Mouse (Mus musculus): ENCODE measurements at regions not wholly inside any gene's neighbourhood (a gene's known extent, or its start where the extent isn't known, plus 50 kb on each side); places are given as distances from the start of the nearest gene placed in this dataset.

DNA sequence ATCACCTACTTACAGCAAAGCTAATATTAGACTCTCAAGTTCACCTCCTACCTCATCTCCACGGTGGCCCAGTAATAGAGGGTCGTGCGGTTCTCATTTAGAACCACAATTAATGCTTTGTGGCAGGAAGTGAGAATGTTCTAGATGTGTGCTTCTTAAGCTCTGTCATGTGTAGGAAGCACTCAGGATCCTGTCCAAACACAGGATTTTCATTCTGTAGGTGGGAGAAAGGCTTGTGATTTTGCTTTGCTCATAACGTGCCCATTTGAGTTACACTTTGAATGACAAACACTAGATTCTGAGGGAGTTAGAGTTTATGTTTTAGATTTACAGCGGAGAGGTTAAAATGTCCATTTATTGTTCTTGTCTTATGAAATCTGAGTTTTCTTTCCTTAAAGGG, 308.0 kb upstream of the Gm15217 start:
- H3K4me1 ChIP-seq (ENCODE audit: control insufficient read depth, low read depth, low read length): no peaks in the 10 kb centered on the region
- no peaks in the 10 kb centered on the region for H3K27me3 ChIP-seq (ENCODE audit: control insufficient read depth, insufficient read depth, low read depth, low read length)
- WGBS (ENCODE audit: insufficient replicate concordance): 64% methylated on average over 5 of the region's 5 CpGs
- ATAC-seq (ENCODE audit: low read depth): no peak
- H3K36me3 ChIP-seq (ENCODE audit: control insufficient read depth, insufficient read depth): no peaks in the 10 kb centered on the region
- no peaks in the 10 kb centered on the region for H3K9me3 ChIP-seq (replicated peaks; ENCODE audit: control insufficient read depth, low read length)
- H3K27ac ChIP-seq (ENCODE audit: low read length): no peak overlapping the region
- no peak overlapping the region for H3K9ac ChIP-seq (ENCODE audit: low read depth, low read length)
- H3K4me2 ChIP-seq (ENCODE audit: low read depth, low read length): no peak overlapping the region
- H3K4me3 ChIP-seq (ENCODE audit: low read depth, low read length): no peak overlapping the region

DNA sequence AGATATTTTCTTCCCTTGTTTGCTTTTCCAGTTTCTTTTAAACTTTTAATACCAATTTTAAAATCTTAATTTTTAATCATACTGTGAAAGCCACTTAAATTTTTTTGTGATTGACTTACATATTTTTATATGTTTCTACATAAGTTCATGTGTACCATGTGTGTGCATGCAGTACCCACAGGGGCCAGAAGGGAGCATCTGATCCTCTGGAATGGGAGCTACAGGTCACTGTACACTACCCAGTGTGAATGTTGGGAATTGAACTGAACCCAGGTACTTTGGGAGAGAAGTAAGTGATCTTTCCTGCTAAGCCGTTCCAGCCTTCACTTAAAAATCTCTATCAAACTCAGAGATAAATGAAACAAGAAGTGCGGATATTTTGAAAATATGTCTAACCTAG, 302.5 kb upstream of the Gm15217 start:
- Histone ChIP-seq H3K4me2 (ENCODE audit: low read depth, low read length) (no peak overlapping the region), H3K9me3 (replicated peaks; ENCODE audit: control insufficient read depth, low read length) (no peaks in the 10 kb centered on the region), H3K9ac (ENCODE audit: low read depth, low read length) (no peak overlapping the region), H3K4me1 (ENCODE audit: control insufficient read depth, low read depth, low read length) (no peaks in the 10 kb centered on the region), H3K27ac (ENCODE audit: low read length) (no peak overlapping the region), H3K4me3 (ENCODE audit: low read depth, low read length) (no peak overlapping the region), H3K36me3 (ENCODE audit: control insufficient read depth, insufficient read depth) (no peaks in the 10 kb centered on the region), H3K27me3 (ENCODE audit: control insufficient read depth, insufficient read depth, low read depth, low read length) (no peaks in the 10 kb centered on the region)
- no peak for ATAC-seq (ENCODE audit: low read depth)
- WGBS (ENCODE audit: insufficient replicate concordance): 77% methylated on average over 2 of the region's 2 CpGs

DNA sequence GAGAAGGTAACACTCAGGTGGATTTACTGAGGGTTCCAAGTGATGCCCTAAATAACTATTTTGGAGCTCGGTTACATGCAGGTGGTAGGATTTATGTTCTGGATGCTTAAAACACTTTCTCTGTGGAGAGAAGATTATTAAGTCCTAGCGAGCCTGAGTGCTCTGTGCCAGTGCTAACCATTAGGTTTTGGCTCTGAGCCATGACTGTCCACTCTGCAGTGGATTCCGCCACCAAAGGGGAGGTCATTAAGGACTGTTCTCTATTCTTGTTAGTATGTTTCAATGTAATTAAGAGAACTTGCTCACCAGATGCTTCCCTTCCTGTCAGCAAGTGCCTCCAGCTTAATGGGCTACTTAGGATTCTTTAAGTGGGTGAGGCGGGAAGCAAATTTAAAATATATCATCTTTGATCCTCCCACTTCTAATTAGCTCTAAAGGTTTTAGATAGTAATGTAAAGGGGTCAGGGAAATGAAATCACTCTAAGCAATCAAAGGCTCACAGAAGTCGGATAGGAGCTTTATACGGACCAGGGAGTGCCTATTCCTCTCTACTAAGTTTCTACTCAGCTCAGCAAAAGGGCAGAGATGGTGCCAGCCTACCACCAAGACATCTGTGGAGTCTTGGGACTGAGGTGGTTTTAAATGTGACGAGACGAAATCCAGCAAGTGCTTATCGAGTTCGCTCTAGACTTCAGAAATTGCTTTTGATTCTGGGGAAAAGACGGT, 301.6 kb upstream of the Gm15217 start:
- Histone ChIP-seq H3K27me3 (ENCODE audit: control insufficient read depth, insufficient read depth, low read depth, low read length) (no peaks in the 10 kb centered on the region), H3K36me3 (ENCODE audit: control insufficient read depth, insufficient read depth) (no peaks in the 10 kb centered on the region), H3K4me3 (ENCODE audit: low read depth, low read length) (no peak overlapping the region), H3K4me2 (ENCODE audit: low read depth, low read length) (no peak overlapping the region), H3K9me3 (replicated peaks; ENCODE audit: control insufficient read depth, low read length) (no peaks in the 10 kb centered on the region), H3K9ac (ENCODE audit: low read depth, low read length) (no peak overlapping the region), H3K4me1 (ENCODE audit: control insufficient read depth, low read depth, low read length) (no peaks in the 10 kb centered on the region), H3K27ac (ENCODE audit: low read length) (no peak overlapping the region)
- ATAC-seq (ENCODE audit: low read depth): no peak
- WGBS (ENCODE audit: insufficient replicate concordance): 66% methylated on average over 11 of the region's 11 CpGs

DNA sequence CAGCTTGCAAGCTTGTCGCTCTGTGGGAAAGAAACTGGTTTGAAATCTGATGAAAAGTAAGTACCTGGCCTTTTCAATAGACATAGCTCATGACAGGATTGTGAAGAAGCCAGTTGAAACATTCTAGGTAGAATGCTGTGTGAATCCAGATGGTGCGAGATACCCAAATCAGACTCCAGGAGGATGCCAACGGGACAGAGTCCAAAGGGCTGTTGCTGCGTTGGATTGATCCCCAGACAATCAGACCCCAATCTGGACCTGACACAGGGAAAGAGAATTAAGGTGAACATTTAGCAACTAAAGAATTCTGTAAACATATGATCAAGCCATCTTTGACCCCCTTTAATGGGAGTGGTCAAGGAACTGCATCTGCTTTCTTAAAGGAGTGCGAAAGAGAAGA, 296.6 kb upstream of the Gm15217 start:
- Histone ChIP-seq H3K27me3 (ENCODE audit: control insufficient read depth, insufficient read depth, low read depth, low read length) (no peaks in the 10 kb centered on the region), H3K4me2 (ENCODE audit: low read depth, low read length) (no peak overlapping the region), H3K36me3 (ENCODE audit: control insufficient read depth, insufficient read depth) (no peaks in the 10 kb centered on the region), H3K4me1 (ENCODE audit: control insufficient read depth, low read depth, low read length) (no peaks in the 10 kb centered on the region), H3K4me3 (ENCODE audit: low read depth, low read length) (no peak overlapping the region), H3K9ac (ENCODE audit: low read depth, low read length) (no peak overlapping the region), H3K9me3 (replicated peaks; ENCODE audit: control insufficient read depth, low read length) (no peaks in the 10 kb centered on the region), H3K27ac (ENCODE audit: low read length) (no peak overlapping the region)
- ATAC-seq (ENCODE audit: low read depth): no peak
- 76% methylated on average over 5 of the region's 5 CpGs for WGBS (ENCODE audit: insufficient replicate concordance)

DNA sequence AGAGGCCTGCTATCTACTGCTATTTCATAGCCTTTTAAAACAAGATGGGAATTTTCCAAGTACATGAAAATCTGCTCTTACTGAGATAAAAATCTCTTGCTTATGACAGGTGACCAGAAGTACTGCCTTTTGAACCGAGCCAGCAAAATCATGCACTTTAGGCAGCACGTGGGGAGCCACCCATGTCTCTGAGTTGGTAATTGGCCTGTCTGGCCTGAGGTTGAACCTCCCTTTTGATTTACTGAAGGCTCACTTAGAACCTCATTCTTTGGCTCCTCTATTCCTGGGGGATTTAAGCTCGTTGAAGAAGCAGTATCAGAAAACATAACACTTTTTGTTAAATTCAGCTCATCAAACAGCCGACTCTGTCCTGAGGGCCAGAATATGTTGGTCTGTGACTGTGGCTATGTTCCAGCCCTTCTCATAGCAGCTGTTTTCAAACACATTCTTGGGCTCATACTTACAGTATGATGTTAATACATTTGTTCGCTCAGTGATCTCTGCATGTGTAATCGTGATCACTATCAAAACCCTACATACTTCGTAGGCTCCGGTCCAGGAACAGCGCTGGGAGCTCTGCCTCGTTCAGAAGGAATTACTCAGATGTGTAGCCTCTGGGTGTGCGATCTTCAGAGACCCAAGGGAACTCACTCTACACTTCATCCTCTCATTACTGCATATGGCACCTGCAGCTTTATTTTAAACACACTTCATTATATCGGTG, 290.1 kb upstream of the Gm15217 start:
- H3K27ac ChIP-seq (ENCODE audit: low read length): no peak overlapping the region
- H3K27me3 ChIP-seq (ENCODE audit: control insufficient read depth, insufficient read depth, low read depth, low read length): no peaks in the 10 kb centered on the region

DNA sequence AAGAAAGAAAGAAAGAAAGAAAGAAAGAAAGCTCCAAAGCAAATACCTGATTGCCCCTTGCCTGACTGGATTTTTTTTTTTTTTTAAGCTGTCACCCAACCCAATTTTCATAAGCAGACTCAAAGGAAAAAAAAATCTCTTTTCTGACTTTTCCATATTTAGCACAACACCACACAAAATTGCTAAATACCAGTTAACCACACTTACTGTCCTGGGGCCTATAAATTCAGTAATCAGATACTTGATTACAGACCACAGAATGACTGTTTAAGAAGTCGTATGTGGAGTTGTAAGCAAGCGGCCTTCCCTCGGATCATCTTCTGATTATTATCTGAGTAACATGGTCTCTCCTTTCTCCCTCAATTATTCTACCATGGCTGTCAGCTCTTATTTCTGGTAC, 263.3 kb upstream of the Gm15217 start:
- Histone ChIP-seq H3K4me1 (ENCODE audit: control insufficient read depth, low read depth, low read length) (no peaks in the 10 kb centered on the region), H3K36me3 (ENCODE audit: control insufficient read depth, insufficient read depth) (no peaks in the 10 kb centered on the region), H3K9ac (ENCODE audit: low read depth, low read length) (no peak overlapping the region), H3K4me3 (ENCODE audit: low read depth, low read length) (no peak overlapping the region), H3K27ac (ENCODE audit: low read length) (no peak overlapping the region), H3K9me3 (replicated peaks; ENCODE audit: control insufficient read depth, low read length) (no peaks in the 10 kb centered on the region), H3K27me3 (ENCODE audit: control insufficient read depth, insufficient read depth, low read depth, low read length) (no peaks in the 10 kb centered on the region), H3K4me2 (ENCODE audit: low read depth, low read length) (no peak overlapping the region)
- whole genome bisulfite sequencing (ENCODE audit: insufficient replicate concordance): 35% methylated on average over 3 of the region's 3 CpGs
- no peak for ATAC-seq (ENCODE audit: low read depth)

More for the DNA sequence above, 290.1 kb upstream of the Gm15217 start:
- Histone ChIP-seq H3K4me3 (ENCODE audit: low read depth, low read length) (no peak overlapping the region), H3K9ac (ENCODE audit: low read depth, low read length) (no peak overlapping the region), H3K4me2 (ENCODE audit: low read depth, low read length) (no peak overlapping the region), H3K36me3 (ENCODE audit: control insufficient read depth, insufficient read depth) (no peaks in the 10 kb centered on the region), H3K4me1 (ENCODE audit: control insufficient read depth, low read depth, low read length) (no peaks in the 10 kb centered on the region), H3K9me3 (replicated peaks; ENCODE audit: control insufficient read depth, low read length) (no peaks in the 10 kb centered on the region)
- ATAC-seq (ENCODE audit: low read depth): no peak
- WGBS (ENCODE audit: insufficient replicate concordance): 65% methylated on average over 12 of the region's 12 CpGs

DNA sequence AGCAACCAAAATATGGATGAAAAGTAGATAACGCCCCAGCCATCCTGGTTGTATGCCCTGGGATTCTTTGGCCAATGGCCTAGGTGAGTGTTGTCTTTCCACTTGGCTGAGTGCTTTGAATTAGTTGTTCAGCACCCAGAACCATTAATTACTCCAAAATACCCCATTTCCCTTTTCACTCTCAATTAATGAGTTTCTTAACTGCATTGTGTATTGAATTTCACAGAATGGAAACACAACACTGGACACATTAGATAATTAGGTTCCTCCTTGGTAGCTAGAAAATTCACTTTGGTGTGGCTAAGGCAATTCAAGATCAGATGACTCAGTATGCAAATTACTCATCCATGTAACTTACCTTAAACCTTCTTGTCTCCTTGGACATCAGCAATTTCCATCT, 252.7 kb upstream of the Gm15217 start:
- Histone ChIP-seq H3K9me3 (replicated peaks; ENCODE audit: control insufficient read depth, low read length) (no peaks in the 10 kb centered on the region), H3K4me3 (ENCODE audit: low read depth, low read length) (no peak overlapping the region), H3K4me2 (ENCODE audit: low read depth, low read length) (no peak overlapping the region), H3K36me3 (ENCODE audit: control insufficient read depth, insufficient read depth) (no peaks in the 10 kb centered on the region), H3K27ac (ENCODE audit: low read length) (no peak overlapping the region), H3K9ac (ENCODE audit: low read depth, low read length) (no peak overlapping the region), H3K4me1 (ENCODE audit: control insufficient read depth, low read depth, low read length) (no peaks in the 10 kb centered on the region), H3K27me3 (ENCODE audit: control insufficient read depth, insufficient read depth, low read depth, low read length) (no peaks in the 10 kb centered on the region)
- 63% methylated on average over 1 of the region's 1 CpGs for WGBS (ENCODE audit: insufficient replicate concordance)
- ATAC-seq (ENCODE audit: low read depth): no peak

DNA sequence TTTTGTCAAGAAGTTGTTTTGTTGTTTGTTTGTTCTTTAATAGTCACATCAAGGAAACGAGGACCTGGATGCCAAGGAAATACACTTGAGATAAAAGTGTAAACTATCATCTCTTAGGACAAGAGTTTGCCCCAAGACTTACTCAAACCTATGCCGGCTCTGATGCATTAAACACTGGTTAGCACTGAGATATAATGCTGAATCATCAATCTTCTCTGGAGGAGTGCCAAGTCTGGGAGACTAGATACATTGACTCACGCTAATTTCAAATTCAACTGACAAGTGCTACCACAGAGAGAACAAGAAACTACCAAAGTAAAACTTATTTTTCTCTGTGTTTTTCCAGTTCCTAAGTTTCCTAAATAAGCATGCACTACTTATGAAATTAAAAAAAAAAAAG, 249.5 kb upstream of the Gm15217 start:
- no peaks in the 10 kb centered on the region for H3K36me3 ChIP-seq (ENCODE audit: control insufficient read depth, insufficient read depth)
- H3K9ac ChIP-seq (ENCODE audit: low read depth, low read length): no peak overlapping the region
- H3K4me2 ChIP-seq (ENCODE audit: low read depth, low read length): no peak overlapping the region
- no peak overlapping the region for H3K4me3 ChIP-seq (ENCODE audit: low read depth, low read length)
- no peaks in the 10 kb centered on the region for H3K4me1 ChIP-seq (ENCODE audit: control insufficient read depth, low read depth, low read length)
- H3K27me3 ChIP-seq (ENCODE audit: control insufficient read depth, insufficient read depth, low read depth, low read length): no peaks in the 10 kb centered on the region
- no peak overlapping the region for H3K27ac ChIP-seq (ENCODE audit: low read length)
- no peak for ATAC-seq (ENCODE audit: low read depth)
- H3K9me3 ChIP-seq (replicated peaks; ENCODE audit: control insufficient read depth, low read length): no peaks in the 10 kb centered on the region
- WGBS (ENCODE audit: insufficient replicate concordance): 42% methylated on average over 3 of the region's 3 CpGs

DNA sequence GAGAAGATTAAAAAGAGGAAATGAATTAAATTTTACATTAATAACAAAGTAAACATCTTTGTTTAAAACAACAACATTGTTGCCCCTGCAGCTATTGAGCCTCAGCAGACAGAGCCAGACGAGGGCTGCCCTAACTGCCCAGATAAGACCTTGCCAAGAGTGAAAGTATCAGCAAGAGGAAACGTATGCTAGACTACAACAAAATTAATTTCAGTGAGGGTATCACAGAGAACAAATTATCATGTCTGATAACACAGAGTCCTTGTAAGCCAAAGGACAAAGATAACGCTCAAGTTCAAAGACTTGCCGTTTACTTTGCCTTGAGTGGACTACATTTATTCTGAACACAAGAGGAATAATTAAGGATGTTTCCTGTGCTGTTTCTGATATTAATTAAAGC, 235.0 kb upstream of the Gm15217 start:
- 25% methylated on average over 4 of the region's 4 CpGs for WGBS (ENCODE audit: insufficient replicate concordance)
- no peak overlapping the region for H3K4me3 ChIP-seq (ENCODE audit: low read depth, low read length)
- no peak for ATAC-seq (ENCODE audit: low read depth)

More for the DNA sequence above, 235.0 kb upstream of the Gm15217 start:
- no peaks in the 10 kb centered on the region for H3K9me3 ChIP-seq (replicated peaks; ENCODE audit: control insufficient read depth, low read length)
- H3K36me3 ChIP-seq (ENCODE audit: control insufficient read depth, insufficient read depth): no peaks in the 10 kb centered on the region
- H3K27me3 ChIP-seq (ENCODE audit: control insufficient read depth, insufficient read depth, low read depth, low read length): no peaks in the 10 kb centered on the region
- no peak overlapping the region for H3K4me2 ChIP-seq (ENCODE audit: low read depth, low read length)
- no peak overlapping the region for H3K9ac ChIP-seq (ENCODE audit: low read depth, low read length)
- H3K4me1 ChIP-seq (ENCODE audit: control insufficient read depth, low read depth, low read length): no peaks in the 10 kb centered on the region
- H3K27ac ChIP-seq (ENCODE audit: low read length): no peak overlapping the region

All from liver, embryonic 16.5 days (tissue).